Mouse (Mus musculus): ENCODE measurements around the gene Ttyh2.
A peak's percentile ranks its signal among the peaks of the same experiment; 100 is the strongest.

Gene Ttyh2

GRCm38 (mm10) chr11:114714526-114714925 lies 39.3 kb downstream of the Ttyh2 start:
- no peak for DNase-seq

GRCm38 (mm10) chr11:114715531-114715930 lies 40.3 kb downstream of the Ttyh2 start:
- no peak for DNase-seq

GRCm38 (mm10) chr11:114720535-114720934 lies 45.3 kb downstream of the Ttyh2 start:
- no peak for DNase-seq

- no peak for DNase-seq
Observed at GRCm38 (mm10) chr11:114722438-114722837, 47.2 kb downstream of the Ttyh2 start.

GRCm38 (mm10) chr11:114723030-114723429 lies 47.8 kb downstream of the Ttyh2 start:
- DNase-seq, result no peak

- no peak for DNase-seq
Observed at GRCm38 (mm10) chr11:114724787-114725590, 49.8 kb downstream of the Ttyh2 start.

- peak; percentile 56 for DNase-seq
Observed at GRCm38 (mm10) chr11:114726965-114727825, 52.0 kb downstream of the Ttyh2 start, which contains the start of gene Dnaic2. Gene Dnaic2 (plus strand): TSS chr11:114727408.

GRCm38 (mm10) chr11:114727826-114728186 lies 52.6 kb downstream of the Ttyh2 start:
- DNase-seq, result no peak

- no peak for DNase-seq
Observed at GRCm38 (mm10) chr11:114728333-114728732, 53.1 kb downstream of the Ttyh2 start.

GRCm38 (mm10) chr11:114729832-114730363 lies 54.7 kb downstream of the Ttyh2 start:
- DNase-seq, result no peak

GRCm38 (mm10) chr11:114731711-114732110 lies 56.5 kb downstream of the Ttyh2 start:
- no peak for DNase-seq

GRCm38 (mm10) chr11:114732890-114733289 lies 57.7 kb downstream of the Ttyh2 start:
- DNase-seq, result no peak

GRCm38 (mm10) chr11:114736111-114736510 lies 60.9 kb downstream of the Ttyh2 start:
- DNase-seq, result no peak

- DNase-seq, result peak; percentile 60
Observed at GRCm38 (mm10) chr11:114736913-114737624, 61.8 kb downstream of the Ttyh2 start.

- DNase-seq, result peak; percentile 18
Observed at GRCm38 (mm10) chr11:114740598-114740997, 65.4 kb downstream of the Ttyh2 start.

- no peak for DNase-seq
Observed at GRCm38 (mm10) chr11:114741451-114741850, 66.2 kb downstream of the Ttyh2 start.

- DNase-seq, result peak; percentile 91
Observed at GRCm38 (mm10) chr11:114745134-114745533, 69.9 kb downstream of the Ttyh2 start.

- no peak for DNase-seq
Observed at GRCm38 (mm10) chr11:114747564-114748138, 72.4 kb downstream of the Ttyh2 start.

GRCm38 (mm10) chr11:114764820-114765818 lies 89.9 kb downstream of the Ttyh2 start, which contains the start of gene Kif19a:
Gene Kif19a (plus strand): TSS chr11:114765388.
- DNase-seq, result peak; percentile 41

- DNase-seq, result no peak
Observed at GRCm38 (mm10) chr11:114769911-114770310, 94.7 kb downstream of the Ttyh2 start.
